Mouse (Mus musculus) liver, embryonic 13.5 days (tissue): ENCODE measurements around the gene Cdk9. TPM values are rescaled to one million over a fixed set of nuclear protein-coding genes. Genes with fewer than 3 reads are reported as not detected.

ENCODE experiments used
- ATAC-seq: fragments of 200-750 bp; cut with Nextera tagmentation; 2 replicates; pipeline ENCODE4 v1.8.0; 2017; ENCODE audit warnings: low read depth, mild to moderate bottlenecking, moderate number of reproducible peaks, moderate library complexity
- DNase-seq: peaks from one replicate; pipeline ENCODE4 v3.0.0; 2022
- H3K27ac ChIP-seq: fragments of 300-500 bp; sonication (generic); 2 replicates; pipeline ENCODE4 v1.5.1; 2015; ENCODE audit warnings: moderate library complexity, mild to moderate bottlenecking, inconsistent platforms
- H3K27me3 ChIP-seq: fragments of 300-500 bp; sonication (generic); 2 replicates; pipeline ENCODE4 v1.6.1; 2015; ENCODE audit warnings: mild to moderate bottlenecking, inconsistent platforms
- H3K36me3 ChIP-seq: fragments of 300-500 bp; sonication (generic); 2 replicates; pipeline ENCODE4 v1.6.1; 2015; ENCODE audit warnings: mild to moderate bottlenecking, inconsistent platforms
- H3K4me1 ChIP-seq: fragments of 300-500 bp; sonication (generic); replicated peaks from 2 replicates; pipeline ENCODE4 v1.6.1; 2015; ENCODE audit warnings: inconsistent platforms
- H3K4me2 ChIP-seq: fragments of 300-500 bp; sonication (generic); 2 replicates; pipeline ENCODE4 v1.6.1; 2015; ENCODE audit warnings: inconsistent platforms, mild to moderate bottlenecking, moderate library complexity
- H3K4me3 ChIP-seq: fragments of 300-500 bp; sonication (generic); replicated peaks from 2 replicates; pipeline ENCODE4 v1.5.1; 2015; ENCODE audit warnings: mild to moderate bottlenecking, inconsistent platforms
- H3K9ac ChIP-seq: fragments of 300-500 bp; sonication (generic); 2 replicates; pipeline ENCODE4 v1.6.1; 2015; ENCODE audit warnings: mild to moderate bottlenecking, inconsistent platforms
- H3K9me3 ChIP-seq: fragments of 300-500 bp; sonication (generic); replicated peaks from 2 replicates; pipeline ENCODE4 v1.6.1; 2016; ENCODE audit warnings: inconsistent platforms
- WGBS: fragments of 180-500 bp; shearing (Covaris S2); methylation state at CpG from one replicate; pipeline ENCODE4 v1.1.7; 2015; ENCODE audit not compliant: insufficient replicate concordance; 5-methylcytosine and 5-hydroxymethylcytosine counted together
- polyA plus RNA-seq: library from polyadenylated mRNA; unstranded; fragments of >200 nt; fragmentation: Nextera tagmentation; extraction: Ambion mirVana; gene quantifications from 2 replicates; pipeline ENCODE4 v1.2.1, GENCODE M21; 2015

Cdk9 gene
- polyA plus RNA-seq, 1 experiment from 2014 or later, result 60.4 TPM

GRCm38 (mm10) chr2:32687562-32687961, 25.3 kb downstream of the Cdk9 start:
- ATAC-seq, result no peak
- Histone ChIP-seq H3K27ac (no peak overlapping the region), H3K36me3 (peaks cover 64% of the 10 kb centered on the region)

GRCm38 (mm10) chr2:32686640-32687039, 26.2 kb downstream of the Cdk9 start:
- H3K4me1 ChIP-seq, result peaks cover 22% of the 10 kb centered on the region
- H3K4me2 ChIP-seq, result no peak overlapping the region
- H3K9me3 ChIP-seq, result no peaks in the 10 kb centered on the region
- H3K36me3 ChIP-seq, result peaks cover 68% of the 10 kb centered on the region
- H3K27ac ChIP-seq, result no peak overlapping the region
- H3K4me3 ChIP-seq, result no peak overlapping the region
- H3K9ac ChIP-seq, result no peak overlapping the region
- ATAC-seq (no peak), DNase-seq (no peak)
- 79% methylated on average over 6 of the region's 6 CpGs for WGBS
- H3K27me3 ChIP-seq, result no peaks in the 10 kb centered on the region

More at GRCm38 (mm10) chr2:32687562-32687961, 25.3 kb downstream of the Cdk9 start:
- H3K9me3 ChIP-seq, result no peaks in the 10 kb centered on the region
- no peak overlapping the region for H3K4me3 ChIP-seq
- no peaks in the 10 kb centered on the region for H3K27me3 ChIP-seq
- no peak overlapping the region for H3K9ac ChIP-seq
- WGBS, result 86% methylated on average over 8 of the region's 8 CpGs
- H3K4me1 ChIP-seq, result peaks cover 32% of the 10 kb centered on the region
- DNase-seq, result no peak
- H3K4me2 ChIP-seq, result no peak overlapping the region

- ATAC-seq (no peak), DNase-seq (no peak)
- peaks cover 73% of the 10 kb centered on the region for H3K36me3 ChIP-seq
Measured at GRCm38 (mm10) chr2:32685807-32686206, 27.1 kb downstream of the Cdk9 start.

GRCm38 (mm10) chr2:32684681-32685428, 28.0 kb downstream of the Cdk9 start:
- 80% methylated on average over 15 of the region's 15 CpGs for WGBS

More at GRCm38 (mm10) chr2:32685807-32686206, 27.1 kb downstream of the Cdk9 start:
- H3K27ac ChIP-seq, result no peak overlapping the region
- no peak overlapping the region for H3K4me3 ChIP-seq
- WGBS, result 89% methylated on average over 3 of the region's 3 CpGs
- H3K4me1 ChIP-seq, result peaks cover 17% of the 10 kb centered on the region
- H3K9ac ChIP-seq, result no peak overlapping the region
- no peaks in the 10 kb centered on the region for H3K27me3 ChIP-seq
- no peaks in the 10 kb centered on the region for H3K9me3 ChIP-seq
- no peak overlapping the region for H3K4me2 ChIP-seq

GRCm38 (mm10) chr2:32683701-32684100, 29.2 kb downstream of the Cdk9 start:
- H3K4me2 ChIP-seq, result no peak overlapping the region
- ATAC-seq, result no peak
- WGBS, result 88% methylated on average over 10 of the region's 10 CpGs
- H3K27ac ChIP-seq, result no peak overlapping the region
- H3K9ac ChIP-seq, result no peak overlapping the region
- H3K4me1 ChIP-seq, result peaks cover 3% of the 10 kb centered on the region; the same call in 1 of the 2 replicates
- H3K27me3 ChIP-seq, result no peaks in the 10 kb centered on the region
- no peak for DNase-seq
- H3K4me3 ChIP-seq, result no peak overlapping the region
- H3K9me3 ChIP-seq, result no peaks in the 10 kb centered on the region
- peaks cover 77% of the 10 kb centered on the region for H3K36me3 ChIP-seq

More at GRCm38 (mm10) chr2:32684681-32685428, 28.0 kb downstream of the Cdk9 start:
- no peaks in the 10 kb centered on the region for H3K27me3 ChIP-seq
- no peak overlapping the region for H3K9ac ChIP-seq
- H3K4me2 ChIP-seq, result no peak overlapping the region
- peaks cover 73% of the 10 kb centered on the region for H3K36me3 ChIP-seq
- H3K4me1 ChIP-seq, result peaks cover 10% of the 10 kb centered on the region
- no peak for DNase-seq
- no peak for ATAC-seq
- no peaks in the 10 kb centered on the region for H3K9me3 ChIP-seq
- H3K27ac ChIP-seq, result no peak overlapping the region
- no peak overlapping the region for H3K4me3 ChIP-seq

- WGBS, result 76% methylated on average over 14 of the region's 14 CpGs
- Histone ChIP-seq H3K4me3 (no peak overlapping the region), H3K4me2 (no peak overlapping the region), H3K27ac (no peak overlapping the region), H3K36me3 (peaks cover 70% of the 10 kb centered on the region), H3K9me3 (no peaks in the 10 kb centered on the region), H3K27me3 (no peaks in the 10 kb centered on the region), H3K4me1 (peaks cover 3% of the 10 kb centered on the region; the same call in 1 of the 2 replicates), H3K9ac (no peak overlapping the region)
- DNase-seq, result no peak
- ATAC-seq, result no peak
Measured at GRCm38 (mm10) chr2:32682721-32683417, 30.0 kb downstream of the Cdk9 start.

- no peak overlapping the region for H3K9ac ChIP-seq
- no peak for ATAC-seq
- WGBS, result 65% methylated on average over 6 of the region's 6 CpGs
- DNase-seq, result no peak
- no peaks in the 10 kb centered on the region for H3K27me3 ChIP-seq
- peaks cover 59% of the 10 kb centered on the region for H3K36me3 ChIP-seq
- H3K9me3 ChIP-seq, result peaks cover 2% of the 10 kb centered on the region; the same call in 1 of the 2 replicates
- no peak overlapping the region for H3K4me3 ChIP-seq
- no peak overlapping the region for H3K4me2 ChIP-seq
- no peak overlapping the region for H3K27ac ChIP-seq
- peaks cover 3% of the 10 kb centered on the region; the same call in 1 of the 2 replicates for H3K4me1 ChIP-seq
Measured at GRCm38 (mm10) chr2:32681754-32682153, 31.1 kb downstream of the Cdk9 start.

GRCm38 (mm10) chr2:32680961-32681650, 31.8 kb downstream of the Cdk9 start:
- Histone ChIP-seq H3K27me3 (no peaks in the 10 kb centered on the region), H3K9me3 (peaks cover 3% of the 10 kb centered on the region; the same call in 1 of the 2 replicates), H3K4me2 (no peak overlapping the region), H3K4me3 (no peak overlapping the region), H3K27ac (no peak overlapping the region), H3K36me3 (peaks cover 52% of the 10 kb centered on the region), H3K9ac (no peak overlapping the region), H3K4me1 (peaks cover 3% of the 10 kb centered on the region; the same call in 1 of the 2 replicates)
- DNase-seq, result no peak
- ATAC-seq, result no peak
- WGBS, result 79% methylated on average over 19 of the region's 19 CpGs

- Histone ChIP-seq H3K27ac (no peak overlapping the region), H3K9ac (no peak overlapping the region), H3K4me3 (no peak overlapping the region), H3K9me3 (peaks cover 3% of the 10 kb centered on the region; the same call in 1 of the 2 replicates), H3K4me1 (peaks cover 3% of the 10 kb centered on the region; the same call in 1 of the 2 replicates), H3K36me3 (peaks cover 50% of the 10 kb centered on the region), H3K4me2 (no peak overlapping the region), H3K27me3 (no peaks in the 10 kb centered on the region)
- WGBS, result 60% methylated on average over 7 of the region's 7 CpGs
- DNase-seq (no peak), ATAC-seq (no peak)
Measured at GRCm38 (mm10) chr2:32680051-32680451, 32.8 kb downstream of the Cdk9 start.

- DNase-seq, result no peak
- Histone ChIP-seq H3K27me3 (no peaks in the 10 kb centered on the region), H3K4me3 (no peak overlapping the region), H3K27ac (no peak overlapping the region), H3K4me1 (peaks cover 14% of the 10 kb centered on the region), H3K9ac (no peak overlapping the region), H3K36me3 (peaks cover 43% of the 10 kb centered on the region), H3K9me3 (peaks cover 3% of the 10 kb centered on the region; the same call in 1 of the 2 replicates), H3K4me2 (no peak overlapping the region)
- no peak for ATAC-seq
- 90% methylated on average over 7 of the region's 7 CpGs for WGBS
Measured at GRCm38 (mm10) chr2:32677683-32678082, 35.2 kb downstream of the Cdk9 start.

- Histone ChIP-seq H3K9me3 (peaks cover 3% of the 10 kb centered on the region; the same call in 1 of the 2 replicates), H3K4me2 (no peak overlapping the region), H3K9ac (no peak overlapping the region), H3K4me3 (no peak overlapping the region), H3K4me1 (peaks cover 22% of the 10 kb centered on the region), H3K27ac (no peak overlapping the region), H3K36me3 (peaks cover 45% of the 10 kb centered on the region), H3K27me3 (no peaks in the 10 kb centered on the region)
- DNase-seq, result no peak
- WGBS, result 82% methylated on average over 3 of the region's 3 CpGs
- ATAC-seq, result no peak
Measured at GRCm38 (mm10) chr2:32676821-32677220, 36.1 kb downstream of the Cdk9 start.
